Mouse (Mus musculus): ENCODE results near the gene Relb.
"Not testable (repeated sequence)": the region's sequence is repeated elsewhere in the genome, so short reads cannot be mapped to it uniquely, and the experiment has no call there.

The Relb gene

DNA sequence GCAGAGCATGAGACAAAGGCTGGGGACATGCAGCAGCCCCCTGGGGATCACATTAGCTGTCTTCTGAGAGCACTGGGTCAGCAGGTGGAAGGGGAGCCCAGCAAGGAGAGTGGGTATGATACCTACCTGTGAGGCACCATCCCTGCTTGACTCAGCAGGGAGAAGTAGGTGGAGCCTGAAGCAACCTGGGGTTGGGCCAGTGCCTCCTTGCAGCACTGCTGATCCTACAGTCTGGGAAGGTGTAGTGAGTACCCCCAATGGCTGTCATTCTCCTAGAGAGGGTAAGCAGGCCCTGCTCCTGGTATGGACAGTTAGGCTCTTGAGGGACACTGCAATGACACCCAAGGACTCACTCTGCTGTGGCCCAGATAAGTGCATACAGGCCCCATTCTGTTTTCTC, 3.0 kb upstream of the Relb start:
- no peak for DNase-seq (ENCODE audit: low spot score in 2 of 2)

DNA sequence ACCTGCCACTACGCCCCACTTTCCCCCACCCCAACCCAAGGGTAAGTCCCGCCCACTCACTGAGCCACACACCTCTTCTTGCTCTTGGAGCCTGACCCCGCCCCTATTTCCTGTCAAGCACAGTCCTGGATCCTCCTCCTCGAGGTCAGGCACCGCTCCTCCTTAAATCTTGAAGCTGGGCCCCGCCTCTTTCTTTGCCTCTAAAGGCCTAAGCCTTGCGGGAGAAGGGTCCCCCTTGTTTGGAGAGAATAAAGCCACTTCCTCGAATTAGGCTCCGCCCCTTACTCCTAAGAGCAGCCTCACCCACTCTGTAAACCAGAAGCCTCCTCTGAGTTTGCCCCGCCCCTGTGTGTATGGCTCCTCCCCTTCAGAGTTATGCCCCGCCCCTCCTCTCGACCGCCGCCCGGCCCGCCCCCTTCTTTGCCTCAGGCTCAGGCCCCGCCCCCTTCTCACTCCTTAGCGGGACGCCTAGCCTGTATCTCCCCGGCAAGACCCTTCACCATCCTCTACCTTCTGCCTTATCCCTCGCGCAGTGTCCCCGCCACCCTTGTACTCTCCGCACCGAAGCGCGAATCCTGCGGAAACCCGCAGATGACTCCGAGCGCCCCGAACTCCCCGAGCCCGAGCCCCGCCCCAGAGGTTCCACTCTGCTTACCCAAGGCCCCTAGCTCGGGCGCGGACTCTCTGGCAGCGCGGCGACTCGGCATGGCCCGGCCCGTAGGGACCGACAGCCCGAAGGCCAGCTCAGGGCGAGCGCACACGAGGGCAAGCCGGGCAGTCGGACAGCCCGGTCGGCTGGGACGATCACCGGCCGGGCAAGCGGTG, 490 bp downstream of the Relb start:
- DNase-seq (ENCODE audit: low spot score in 2 of 2), result peak; percentile 94 to 97

DNA sequence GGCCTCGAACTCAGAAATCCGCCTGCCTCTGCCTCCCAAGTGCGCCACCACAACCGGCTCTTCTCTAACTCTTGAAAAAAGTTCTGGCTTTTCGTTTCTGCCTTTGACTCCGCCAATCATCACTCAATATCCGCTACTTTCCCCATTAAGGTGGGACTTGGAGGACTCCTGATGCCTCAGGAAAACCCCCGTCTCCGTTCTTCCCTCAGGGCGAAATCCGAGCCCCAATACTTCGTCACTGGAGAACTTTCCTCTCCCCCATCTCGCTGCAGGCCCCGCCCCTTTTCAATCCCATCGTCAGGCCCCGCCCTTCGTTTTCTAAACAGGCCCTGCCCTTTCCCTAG, 1.1 kb downstream of the Relb start:
- no peak for DNase-seq (ENCODE audit: low spot score in 2 of 2)

DNA sequence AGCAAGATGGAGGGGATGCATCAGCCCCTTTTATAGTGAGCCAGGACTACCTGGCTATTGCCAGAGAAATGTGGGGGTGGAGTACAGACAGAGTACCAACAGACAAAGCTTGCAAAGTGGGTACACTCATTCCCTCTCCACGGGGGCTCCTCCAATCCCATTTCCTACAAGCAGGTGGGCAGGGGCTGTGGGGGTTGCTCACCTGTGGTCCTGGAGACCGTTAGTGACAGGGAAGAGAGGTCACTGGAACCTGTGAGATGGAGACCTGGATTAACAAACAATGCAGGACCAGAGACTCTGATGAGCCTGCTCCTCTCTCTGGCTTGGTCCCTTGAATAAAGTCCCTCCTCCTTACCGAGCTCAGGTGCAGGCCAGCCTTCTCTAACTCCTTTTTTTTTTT, 1.5 kb downstream of the Relb start:
- no peak for DNase-seq (ENCODE audit: low spot score in 2 of 2)

DNA sequence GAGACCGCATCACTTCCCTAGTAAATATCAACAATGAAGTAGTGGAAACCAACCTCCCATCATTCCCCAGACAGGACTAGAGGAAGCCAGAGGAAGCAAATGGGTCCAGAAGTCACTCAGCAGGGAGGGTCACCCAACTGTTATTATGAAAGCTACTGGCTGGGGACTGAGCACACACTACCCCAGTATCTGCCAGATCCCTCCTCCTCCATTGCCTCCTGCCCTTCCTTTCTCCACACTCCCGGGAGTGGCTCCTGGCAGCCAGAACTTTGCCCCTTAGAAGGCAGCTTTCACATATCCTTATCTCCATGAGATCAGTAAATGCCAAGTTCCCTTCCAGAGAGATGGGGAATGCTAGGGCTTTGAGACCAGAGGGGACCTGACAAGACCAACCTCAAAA, 5.8 kb downstream of the Relb start:
- no peak for DNase-seq (ENCODE audit: low spot score in 2 of 2)

DNA sequence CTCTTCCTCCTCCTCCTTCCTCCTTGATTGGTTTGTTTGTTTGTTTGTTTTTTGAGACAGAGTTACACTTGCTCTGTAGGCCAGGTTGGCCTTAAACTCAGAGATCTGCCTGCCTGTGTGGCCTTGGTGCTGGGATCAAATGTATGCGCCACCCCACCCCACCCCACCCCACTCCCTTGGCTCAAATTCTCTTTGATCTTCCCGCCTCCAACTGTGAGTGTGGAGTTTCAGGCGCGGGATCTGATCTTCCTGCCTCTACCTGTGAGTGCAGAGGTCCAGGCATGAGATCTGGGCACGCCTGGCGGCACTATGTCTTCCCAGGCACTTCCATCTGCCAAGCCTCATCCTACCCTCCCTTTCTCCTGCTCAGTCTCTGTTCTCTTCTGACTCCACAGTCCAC, 7.0 kb downstream of the Relb start:
- no peak for DNase-seq (ENCODE audit: low spot score in 2 of 2)

DNA sequence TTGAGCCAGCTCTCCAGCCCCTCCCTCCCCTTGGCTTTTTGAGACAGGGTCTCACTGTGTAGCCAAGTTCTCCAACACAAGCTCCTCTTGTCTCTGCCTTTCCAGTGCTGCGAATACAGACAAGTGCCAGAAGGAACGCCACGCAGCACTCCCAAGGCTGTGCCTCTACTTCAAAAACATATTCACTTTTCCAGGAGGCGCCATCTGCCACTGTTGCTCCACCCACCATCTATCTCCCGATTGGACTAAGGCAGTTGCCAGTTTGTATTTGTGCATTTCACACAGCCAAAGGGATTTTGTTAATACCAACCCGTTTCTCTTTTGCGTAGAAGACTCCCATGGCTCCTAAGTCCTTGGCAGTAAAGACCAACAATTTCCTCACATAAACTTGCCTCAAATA, 8.4 kb downstream of the Relb start:
- DNase-seq (ENCODE audit: low spot score in 2 of 2), result no peak

DNA sequence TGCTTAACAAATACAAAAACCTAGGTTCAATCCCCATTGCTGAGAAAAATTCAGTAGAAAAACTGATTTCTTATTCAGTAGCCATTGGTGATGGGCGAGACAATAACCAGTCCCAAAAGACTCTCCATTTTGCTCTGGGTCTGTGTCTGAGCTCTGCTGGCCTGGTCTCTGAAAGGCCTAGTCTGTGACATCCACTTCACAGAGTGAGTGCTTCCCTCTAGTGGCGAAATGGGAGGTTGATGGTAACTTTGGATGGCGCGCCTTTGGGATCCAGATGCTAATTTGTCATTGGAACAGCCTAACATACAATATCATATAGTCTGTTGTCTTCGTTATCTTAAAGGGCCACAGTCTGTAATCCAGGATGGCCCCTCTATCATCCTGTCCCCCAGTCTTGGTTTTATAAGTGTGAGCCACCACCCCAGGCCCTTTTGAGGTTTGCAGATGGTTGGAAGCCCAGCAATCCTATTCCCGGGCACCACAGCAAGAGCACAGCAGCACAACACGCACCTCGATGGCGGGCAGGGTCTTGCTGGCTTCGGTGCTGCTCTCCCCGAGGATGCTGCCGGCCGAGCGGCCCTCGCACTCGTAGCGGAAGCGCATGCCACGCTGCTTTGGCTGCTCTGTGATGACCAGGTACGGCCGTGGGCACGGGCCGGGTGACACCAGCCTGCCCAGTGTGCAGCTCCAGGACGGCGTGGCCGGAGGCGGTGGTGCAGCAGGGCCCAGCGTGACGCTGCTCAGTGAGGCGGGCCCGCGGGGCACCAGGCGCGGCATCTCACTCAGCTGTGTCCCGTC, 10.0 kb downstream of the Relb start:
- DNase-seq (ENCODE audit: low spot score in 2 of 2), result peak; percentile 48 to 70

DNA sequence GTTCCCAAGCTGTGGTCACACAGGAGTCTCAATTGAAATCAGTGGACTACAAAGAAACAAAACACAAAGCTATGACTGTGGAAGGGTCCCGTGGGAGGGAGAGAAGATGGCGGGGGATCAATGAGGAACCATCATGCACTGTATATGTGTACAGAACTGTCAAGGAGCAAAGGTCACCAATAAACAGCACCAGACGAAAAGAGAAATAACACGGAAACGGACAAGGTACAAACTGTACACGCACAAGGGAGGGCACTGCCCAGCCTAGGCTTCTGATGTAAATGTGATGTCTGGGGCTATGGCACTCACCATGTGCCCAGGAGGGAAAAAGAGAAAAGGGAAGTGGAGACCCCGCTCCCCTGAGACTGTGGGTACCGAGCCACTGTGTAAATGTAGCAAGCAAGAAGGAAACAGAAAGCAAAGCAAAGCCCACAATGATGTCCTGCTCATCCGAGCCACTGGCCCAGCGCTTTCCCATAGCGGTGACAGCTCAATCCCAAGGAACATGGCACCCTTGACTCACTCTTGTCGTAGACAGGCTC, 14.1 kb downstream of the Relb start:
- no peak for DNase-seq (ENCODE audit: low spot score in 2 of 2)

DNA sequence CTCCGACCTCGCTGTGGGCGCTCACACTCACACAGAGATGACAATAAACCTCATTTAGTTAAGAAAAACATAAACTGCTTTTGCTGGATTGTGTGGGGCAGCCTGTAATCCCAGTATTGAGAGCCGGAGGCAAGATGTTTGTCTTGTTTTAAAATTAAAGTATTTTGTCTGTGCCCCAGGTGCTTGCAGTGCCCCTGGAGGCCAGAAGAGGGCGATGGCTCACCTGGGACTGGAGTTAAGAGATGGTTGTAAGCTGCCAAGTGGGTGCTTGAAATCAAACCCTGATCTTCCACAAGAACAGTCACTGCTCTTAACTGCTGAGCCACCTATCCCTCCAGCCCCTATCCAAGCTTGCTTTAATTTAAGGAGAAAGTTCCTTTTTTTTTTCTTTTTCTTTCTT, 18.3 kb downstream of the Relb start:
- no peak for DNase-seq (ENCODE audit: low spot score in 2 of 2)

DNA sequence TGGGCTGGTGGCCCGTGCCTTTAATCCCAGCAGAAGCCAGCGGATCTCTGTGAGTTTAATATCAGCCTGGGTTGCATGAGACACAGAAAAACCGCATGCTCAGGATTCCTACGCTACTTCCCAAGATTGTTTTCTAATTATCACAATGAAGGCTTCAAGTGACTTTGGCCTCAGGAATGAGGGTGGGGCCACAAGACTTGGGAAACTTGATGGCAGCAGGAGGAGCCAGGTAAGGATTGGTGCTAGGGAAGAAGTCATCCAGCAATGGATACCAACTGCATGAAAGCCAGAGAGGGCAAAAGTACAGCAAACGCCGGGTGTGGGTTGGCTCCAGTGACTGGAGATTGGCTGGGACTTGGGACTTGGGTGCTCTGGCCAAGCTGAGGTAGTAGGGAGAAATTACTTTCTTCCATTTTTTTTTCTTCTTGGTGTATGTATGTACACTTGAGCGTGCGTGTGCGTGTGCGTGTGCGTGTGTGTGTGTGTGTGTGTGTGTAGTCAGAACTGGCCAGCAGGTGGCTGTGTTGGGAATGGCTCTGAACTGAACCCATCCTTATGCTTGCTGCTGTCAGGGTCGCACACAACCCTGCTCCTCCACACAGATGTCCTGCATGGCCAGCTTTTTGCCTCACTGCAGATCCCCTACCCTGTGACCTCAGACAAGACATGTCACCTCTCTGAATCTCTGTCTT, 19.5 kb downstream of the Relb start:
- no peak for DNase-seq (ENCODE audit: low spot score in 2 of 2)

DNA sequence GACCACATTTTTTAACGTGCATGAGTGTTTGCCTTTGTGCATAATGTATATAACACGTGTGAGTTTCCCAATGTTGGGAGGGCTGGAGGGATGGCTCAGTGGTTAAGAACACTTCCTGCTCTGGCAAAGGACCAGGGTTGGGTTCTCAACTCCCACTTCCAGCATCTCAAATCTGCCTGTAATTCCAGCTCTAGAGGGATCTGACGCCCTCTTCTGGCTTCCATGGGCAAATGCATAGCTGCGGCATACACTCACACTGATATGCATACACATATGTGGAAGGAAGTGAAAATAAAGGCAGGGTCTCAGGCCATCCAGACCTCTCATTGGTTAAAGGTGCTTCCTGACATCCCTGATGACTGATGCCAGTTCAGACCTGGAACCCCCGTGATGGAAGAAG, 21.9 kb downstream of the Relb start:
- no peak for DNase-seq (ENCODE audit: low spot score in 2 of 2)

DNA sequence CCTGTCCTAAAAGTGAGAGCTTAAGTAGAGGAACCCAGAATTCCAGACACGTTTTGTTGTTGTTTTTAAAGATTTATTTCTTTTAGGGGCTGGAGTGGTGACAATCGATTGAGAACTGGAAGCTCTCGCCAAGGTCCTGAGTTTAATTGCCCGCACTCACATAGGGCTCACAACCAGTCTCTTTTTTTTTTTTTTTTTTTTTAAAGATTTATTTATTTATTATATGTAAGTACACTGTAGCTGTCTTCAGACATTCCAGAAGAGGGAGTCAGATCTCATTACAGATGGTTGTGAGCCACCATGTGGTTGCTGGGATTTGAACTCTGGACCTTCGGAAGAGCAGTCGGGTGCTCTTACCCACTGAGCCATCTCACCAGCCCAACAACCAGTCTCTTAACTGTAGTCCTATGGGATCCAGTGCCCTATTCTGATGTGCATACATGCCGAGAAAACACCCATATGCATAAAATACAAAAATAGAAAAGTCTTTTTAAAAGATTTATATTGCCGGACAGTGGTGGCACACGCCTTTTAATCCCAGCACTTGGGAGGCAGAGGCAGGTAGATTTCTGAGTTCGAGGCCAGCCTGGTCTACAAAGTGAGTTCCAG, 24.5 kb downstream of the Relb start:
- not testable (repeated sequence) for DNase-seq (ENCODE audit: low spot score in 2 of 2)

DNA sequence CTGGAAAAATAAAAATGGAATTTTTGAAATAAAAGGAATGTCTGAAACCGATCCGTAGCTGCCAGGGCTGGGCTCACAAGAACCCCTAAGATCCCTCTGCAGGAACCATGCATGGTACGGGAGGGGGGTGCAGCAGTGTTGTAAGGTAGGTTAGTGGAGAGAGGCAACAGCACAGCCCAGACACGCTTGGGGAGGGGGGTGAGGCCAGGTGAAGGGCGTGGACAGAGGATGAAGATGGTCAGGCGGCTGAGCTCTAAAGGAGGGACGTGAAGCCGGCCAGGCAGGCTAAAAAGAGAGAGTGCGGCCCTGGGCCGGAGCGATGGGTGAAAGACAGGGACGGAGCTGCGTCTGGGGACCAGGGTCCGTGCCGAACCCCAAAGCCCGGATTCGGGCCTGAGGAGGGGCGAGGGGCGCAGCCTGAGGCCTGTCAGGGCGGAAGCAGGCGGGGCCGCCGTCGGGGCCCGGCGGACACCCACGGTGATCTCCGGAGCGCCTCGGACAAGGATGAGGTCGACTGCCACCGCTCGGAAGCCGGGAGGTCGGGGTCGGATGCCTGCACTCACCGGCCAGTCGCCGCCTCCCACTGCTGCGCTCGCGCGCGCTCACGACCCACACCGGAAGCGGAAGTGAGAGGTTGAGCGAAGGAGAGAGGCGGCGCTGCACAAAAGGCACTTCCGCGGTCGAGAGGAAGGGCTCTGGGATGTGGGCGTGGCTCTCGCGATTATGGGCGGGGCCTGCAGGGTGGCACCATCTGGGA, 25.2 kb downstream of the Relb start, which contains the start of gene Clasrp:
Clasrp (minus strand) TSS at position 638 of the 757 bp plus-strand sequence.
- DNase-seq (ENCODE audit: low spot score in 2 of 2), result peak; percentile 95 to 97

DNA sequence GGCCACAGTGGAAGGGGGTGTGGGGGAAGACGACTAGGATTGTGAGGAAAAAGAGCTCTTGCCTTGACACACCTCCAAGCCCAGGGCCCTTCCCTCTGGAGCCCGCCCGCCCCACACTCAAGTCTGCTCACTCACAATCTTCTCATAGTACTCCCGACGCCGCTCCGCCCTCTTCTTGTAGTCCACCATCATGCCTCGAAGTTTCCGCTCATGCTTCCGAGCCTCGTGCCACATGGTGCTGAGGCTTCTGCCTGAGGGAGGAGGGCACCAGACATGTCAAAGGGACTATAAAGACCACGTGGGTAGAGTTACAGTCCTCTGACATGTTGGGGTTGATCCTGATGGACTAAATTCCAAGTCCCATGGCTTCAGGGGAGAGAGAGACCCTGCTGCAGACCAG, 26.2 kb downstream of the Relb start:
- no peak for DNase-seq (ENCODE audit: low spot score in 2 of 2)

DNA sequence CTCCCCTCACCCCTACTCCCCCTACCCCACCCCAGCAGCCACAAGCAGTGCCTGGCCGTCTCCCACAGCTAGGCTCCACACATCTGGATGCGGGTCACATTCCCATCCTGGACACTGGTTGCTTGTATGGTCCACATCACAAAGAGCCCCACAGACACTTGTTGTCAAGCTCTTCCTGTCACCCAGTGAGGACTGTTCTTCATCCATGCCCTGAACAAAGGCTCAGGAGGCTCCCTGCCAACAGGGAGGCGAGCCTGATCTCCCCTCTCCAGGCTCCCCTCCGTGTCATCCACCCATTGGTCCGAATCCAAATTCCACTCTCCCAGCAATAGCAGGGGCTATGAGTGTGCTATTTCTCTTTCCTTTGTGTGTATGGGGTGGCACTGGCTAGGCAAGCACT, 28.7 kb downstream of the Relb start:
- no peak for DNase-seq (ENCODE audit: low spot score in 2 of 2)

DNA sequence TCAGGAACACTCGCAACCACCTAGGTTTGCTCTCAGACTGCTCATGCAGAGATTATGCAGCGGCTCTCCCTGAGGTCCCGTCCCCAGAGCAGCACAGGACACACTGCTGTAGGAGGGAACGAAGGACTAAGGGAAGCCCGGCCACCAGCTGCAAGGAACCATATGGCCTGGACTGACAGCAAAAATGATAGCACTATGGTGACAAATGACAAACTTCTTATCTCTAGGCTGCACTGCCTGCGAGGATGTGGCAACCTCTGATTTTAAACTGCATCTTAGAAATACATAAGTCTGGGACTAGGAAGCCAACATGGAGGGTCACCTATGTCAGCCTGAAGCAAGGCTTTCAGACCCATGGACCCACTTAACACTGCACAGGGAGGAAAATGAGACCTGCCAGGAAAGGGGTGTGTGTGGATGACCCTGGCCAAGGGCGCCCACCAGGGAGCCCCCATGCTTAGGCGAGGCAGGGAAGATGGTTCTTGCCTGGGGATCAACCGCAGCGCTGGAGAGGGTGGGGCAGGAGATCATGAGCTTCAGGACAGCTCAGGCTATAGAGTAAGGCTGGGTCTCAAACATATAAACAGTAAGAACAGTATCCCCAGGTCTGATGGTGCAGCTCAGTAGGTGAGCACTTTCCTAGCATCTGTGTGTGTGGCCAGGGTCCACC, 36.0 kb downstream of the Relb start:
- DNase-seq (ENCODE audit: low spot score in 2 of 2), result no peak

DNA sequence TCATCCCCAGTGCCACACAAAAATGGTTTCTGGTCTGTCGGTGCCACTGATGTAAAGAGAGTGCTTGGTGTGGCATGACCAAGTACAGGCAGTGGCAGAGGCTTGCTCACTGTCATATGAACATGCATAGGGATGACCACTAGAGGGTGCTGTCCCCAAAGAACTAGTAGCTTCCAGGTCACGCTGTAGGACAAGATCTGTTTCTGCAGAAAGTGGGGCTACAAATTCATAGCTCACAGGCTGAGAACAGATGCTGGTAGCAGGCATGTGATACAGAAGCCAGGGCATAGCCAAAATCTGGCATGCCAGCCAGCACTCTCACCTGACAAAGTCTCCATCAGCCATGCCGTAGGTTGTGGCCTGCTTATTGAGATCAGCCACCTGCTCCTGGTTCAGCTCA, 39.3 kb downstream of the Relb start:
- DNase-seq (ENCODE audit: low spot score in 2 of 2), result peak; percentile 45 to 84

DNA sequence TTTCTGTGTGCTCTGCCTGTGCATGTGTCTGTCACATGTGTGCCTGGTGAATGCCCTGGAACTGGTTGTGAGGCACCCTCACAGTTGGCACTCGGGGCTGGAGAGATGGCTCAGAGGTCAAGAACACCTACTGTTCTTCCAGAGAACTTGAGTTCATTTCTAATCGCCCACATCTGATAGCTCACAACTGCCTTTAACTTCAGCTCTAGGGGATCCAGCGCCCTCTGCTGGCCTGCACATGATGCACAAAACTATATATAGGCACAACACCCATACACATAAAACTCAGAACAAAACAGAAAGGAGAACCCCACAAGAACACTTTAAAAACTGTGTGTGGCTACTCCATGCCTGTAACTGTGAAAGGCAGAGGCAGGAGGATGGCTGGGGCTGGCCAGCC, 40.0 kb downstream of the Relb start:
- DNase-seq (ENCODE audit: low spot score in 2 of 2), result peak in 1 of 2 experiments; percentile 59

DNA sequence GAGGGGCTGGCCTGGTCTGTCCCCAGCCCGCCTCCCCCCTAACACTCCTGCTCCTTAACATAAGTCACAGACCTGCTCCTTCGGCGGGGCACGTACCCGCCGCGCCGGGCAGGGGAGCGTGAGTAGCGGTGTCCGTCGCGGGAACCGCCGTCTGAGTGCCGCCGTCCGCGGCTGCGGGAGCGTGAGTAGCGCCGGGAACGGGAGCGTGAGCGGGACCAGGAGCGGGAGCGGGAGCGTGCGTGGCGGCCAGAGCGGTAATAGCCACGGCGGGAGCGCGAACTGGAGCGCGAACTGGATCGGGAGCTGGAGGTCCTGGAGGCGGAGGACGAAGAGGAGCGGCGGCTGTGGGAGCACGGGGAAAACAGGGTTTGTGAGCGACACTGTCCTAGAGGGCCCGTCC, 43.0 kb downstream of the Relb start:
- DNase-seq (ENCODE audit: low spot score in 2 of 2), result no peak

DNA sequence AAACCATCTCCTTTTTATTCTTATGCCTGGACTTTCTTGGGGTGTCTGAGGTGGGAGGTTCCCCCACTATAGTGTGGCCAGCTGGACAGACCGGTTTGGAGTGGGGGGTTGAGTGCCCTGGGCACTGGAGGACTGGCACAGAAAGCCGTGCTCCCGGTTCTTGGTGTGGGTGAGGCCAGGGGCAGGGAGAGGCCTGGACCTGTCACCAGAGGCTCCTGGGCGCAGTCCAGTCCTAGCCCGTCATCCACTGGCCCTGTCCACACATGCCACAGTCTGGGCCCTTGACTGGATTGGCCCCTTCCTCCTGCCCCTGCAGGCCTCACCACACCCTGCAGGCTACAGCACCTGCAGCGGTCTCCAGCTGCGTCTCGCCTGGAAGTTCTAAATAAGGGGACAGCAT, 48.6 kb downstream of the Relb start:
- no peak for DNase-seq (ENCODE audit: low spot score in 2 of 2)
